Mouse (Mus musculus): ENCODE results near the gene Gm9821.

Gene Gm9821

GRCm38 (mm10) chr2:91948792-91949241 is 3.3 kb downstream of the Gm9821 start:
- no peak for DNase-seq (ENCODE audit: low spot score)

- no peak for DNase-seq (ENCODE audit: low spot score)
Measured at GRCm38 (mm10) chr2:91949411-91950274, 4.1 kb downstream of the Gm9821 start.

- peak; percentile 68 for DNase-seq (ENCODE audit: low spot score)
Measured at GRCm38 (mm10) chr2:91950275-91951085, 5.0 kb downstream of the Gm9821 start.

- peak; percentile 50 for DNase-seq (ENCODE audit: low spot score)
Measured at GRCm38 (mm10) chr2:91953825-91954224, 8.3 kb downstream of the Gm9821 start.

- no peak for DNase-seq (ENCODE audit: low spot score)
Measured at GRCm38 (mm10) chr2:91955121-91955591, 9.7 kb downstream of the Gm9821 start.

GRCm38 (mm10) chr2:91955875-91956274 is 10.4 kb downstream of the Gm9821 start:
- no peak for DNase-seq (ENCODE audit: low spot score)

GRCm38 (mm10) chr2:91957096-91957495 is 11.6 kb downstream of the Gm9821 start:
- no peak for DNase-seq (ENCODE audit: low spot score)

- DNase-seq (ENCODE audit: low spot score), result no peak
Measured at GRCm38 (mm10) chr2:91958049-91958448, 12.5 kb downstream of the Gm9821 start.

GRCm38 (mm10) chr2:91958701-91959457 is 13.4 kb downstream of the Gm9821 start:
- DNase-seq (ENCODE audit: low spot score), result peak; percentile 80

- DNase-seq (ENCODE audit: low spot score), result no peak
Measured at GRCm38 (mm10) chr2:91959544-91960410, 14.3 kb downstream of the Gm9821 start.

GRCm38 (mm10) chr2:91960459-91960858 is 15.0 kb downstream of the Gm9821 start:
- no peak for DNase-seq (ENCODE audit: low spot score)

GRCm38 (mm10) chr2:91961901-91962761 is 16.6 kb downstream of the Gm9821 start:
- no peak for DNase-seq (ENCODE audit: low spot score)

GRCm38 (mm10) chr2:91962864-91963401 is 17.4 kb downstream of the Gm9821 start:
- no peak for DNase-seq (ENCODE audit: low spot score)

- DNase-seq (ENCODE audit: low spot score), result peak; percentile 93
Measured at GRCm38 (mm10) chr2:91963443-91963932, 18.0 kb downstream of the Gm9821 start.

- no peak for DNase-seq (ENCODE audit: low spot score)
Measured at GRCm38 (mm10) chr2:91964610-91965204, 19.2 kb downstream of the Gm9821 start.

GRCm38 (mm10) chr2:91965417-91965816 is 19.9 kb downstream of the Gm9821 start:
- DNase-seq (ENCODE audit: low spot score), result peak; percentile 45

- DNase-seq (ENCODE audit: low spot score), result no peak
Measured at GRCm38 (mm10) chr2:91966367-91966766, 20.9 kb downstream of the Gm9821 start.

GRCm38 (mm10) chr2:91967962-91968361 is 22.5 kb downstream of the Gm9821 start:
- DNase-seq (ENCODE audit: low spot score), result peak; percentile 47

Measured in embryo, embryonic 10 days (tissue).